Mouse (Mus musculus) kidney, embryonic 16.5 days (tissue): ENCODE results near the gene Man2a1. TPM values are rescaled to one million over a fixed set of nuclear protein-coding genes. Genes with fewer than 3 reads are reported as not detected.

ENCODE experiments used
- ATAC-seq: fragments of 200-750 bp; cut with Nextera tagmentation; 2 replicates; pipeline ENCODE4 v1.8.0; 2017; ENCODE audit warnings: moderate TSS enrichment; ENCODE audit not compliant: low FRiP score, low TSS enrichment
- H3K27ac ChIP-seq: fragments of 300-500 bp; sonication (generic); 2 replicates; pipeline ENCODE4 v1.5.1; 2014; ENCODE audit warnings: low read length
- H3K27me3 ChIP-seq: fragments of 300-500 bp; sonication (generic); 2 replicates; pipeline ENCODE4 v1.6.1; 2014; ENCODE audit warnings: low read length, control low read depth, mixed read lengths; ENCODE audit not compliant: insufficient read depth
- H3K36me3 ChIP-seq: fragments of 300-500 bp; sonication (generic); 2 replicates; pipeline ENCODE4 v1.6.1; 2014; ENCODE audit warnings: low read length, control low read depth, mixed read lengths; ENCODE audit not compliant: insufficient read depth
- H3K4me1 ChIP-seq: fragments of 300-500 bp; sonication (generic); 2 replicates; pipeline ENCODE4 v1.6.1; 2014; ENCODE audit warnings: low read length, control low read depth, mixed read lengths; ENCODE audit not compliant: insufficient read depth
- H3K4me2 ChIP-seq: fragments of 300-500 bp; sonication (generic); replicated peaks from 2 replicates; pipeline ENCODE4 v1.6.1; 2014; ENCODE audit warnings: low read depth, low read length
- H3K4me3 ChIP-seq: fragments of 300-500 bp; sonication (generic); 2 replicates; pipeline ENCODE4 v1.5.1; 2014; ENCODE audit warnings: mild to moderate bottlenecking, low read length
- H3K9ac ChIP-seq: fragments of 300-500 bp; sonication (generic); replicated peaks from 2 replicates; pipeline ENCODE4 v1.6.1; 2014; ENCODE audit warnings: low read length
- H3K9me3 ChIP-seq: fragments of 300-500 bp; sonication (generic); 2 replicates; pipeline ENCODE4 v1.6.1; 2016; ENCODE audit warnings: low read length, control low read depth
- WGBS: fragments of 180-500 bp; shearing (Covaris S2); extraction: QIAGEN DNeasy Blood & Tissue Kit; methylation state at CpG from one replicate; pipeline ENCODE4 v1.1.7; 2014; 5-methylcytosine and 5-hydroxymethylcytosine counted together
- polyA plus RNA-seq: library from polyadenylated mRNA; unstranded; fragments of >200 nt; fragmentation: Nextera tagmentation; extraction: Ambion mirVana; gene quantifications from 2 replicates; pipeline ENCODE4 v1.2.1, GENCODE M21; 2015

The Man2a1 gene
- polyA plus RNA-seq, result 7.3 and 9.1 TPM in 2 replicates

GRCm38 (mm10) chr17:64600372-64601090 lies at the start of gene Man2a1:
Gene Man2a1, plus strand, starts transcription at chr17:64600736.
- peak within 1 kb of the TSS; percentile 93 for H3K9ac ChIP-seq
- H3K4me3 ChIP-seq, result peak within 1 kb of the TSS; percentile 87
- H3K36me3 ChIP-seq, result no peaks in the 10 kb centered on the region
- H3K9me3 ChIP-seq, result no peaks in the 10 kb centered on the region
- ATAC-seq, result peak; percentile 95
- H3K27me3 ChIP-seq, result no peaks in the 10 kb centered on the region
- under 1% methylated on average over 43 of the region's 69 CpGs for WGBS
- H3K4me1 ChIP-seq, result peaks cover 39% of the 10 kb centered on the region
- H3K4me2 ChIP-seq, result peak within 1 kb of the TSS; percentile 74
- peak within 1 kb of the TSS; percentile 95 for H3K27ac ChIP-seq

GRCm38 (mm10) chr17:64553358-64553757 lies 47.2 kb upstream of the Man2a1 start:
- no peak for ATAC-seq
- Histone ChIP-seq H3K36me3 (no peaks in the 10 kb centered on the region), H3K4me2 (no peak overlapping the region), H3K9me3 (no peaks in the 10 kb centered on the region), H3K9ac (no peak overlapping the region), H3K4me3 (no peak overlapping the region), H3K4me1 (no peaks in the 10 kb centered on the region), H3K27ac (no peak overlapping the region), H3K27me3 (no peaks in the 10 kb centered on the region)
- 94% methylated on average over 10 of the region's 10 CpGs for WGBS

DNA sequence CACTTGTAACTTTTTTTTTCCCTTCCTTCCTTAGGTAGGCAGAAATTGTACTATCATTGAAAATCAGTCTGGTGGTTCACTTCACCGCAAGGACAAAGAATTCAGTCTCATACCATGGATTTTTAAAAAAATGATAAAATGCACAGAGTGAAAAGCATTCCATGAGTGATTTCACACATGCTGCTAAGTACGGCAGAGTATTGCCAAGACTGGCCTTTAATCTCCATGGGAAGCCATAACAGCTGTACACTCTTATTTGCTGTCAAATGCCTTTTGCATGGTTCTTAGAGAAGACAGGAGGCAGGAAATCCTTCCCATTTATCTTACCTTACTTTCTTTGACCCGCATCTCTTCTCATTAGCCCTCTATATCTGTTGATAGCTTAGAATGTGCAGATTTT lies 45.6 kb upstream of the Man2a1 start:
- no peak overlapping the region for H3K27ac ChIP-seq
- H3K4me1 ChIP-seq, result peaks cover 6% of the 10 kb centered on the region; the same call in 1 of the 2 replicates
- no peak overlapping the region for H3K4me3 ChIP-seq
- no peak for ATAC-seq
- no peak overlapping the region for H3K4me2 ChIP-seq
- H3K9ac ChIP-seq, result no peak overlapping the region
- no peaks in the 10 kb centered on the region for H3K36me3 ChIP-seq
- WGBS, result 80% methylated on average over 3 of the region's 3 CpGs
- H3K27me3 ChIP-seq, result no peaks in the 10 kb centered on the region
- H3K9me3 ChIP-seq, result no peaks in the 10 kb centered on the region

DNA sequence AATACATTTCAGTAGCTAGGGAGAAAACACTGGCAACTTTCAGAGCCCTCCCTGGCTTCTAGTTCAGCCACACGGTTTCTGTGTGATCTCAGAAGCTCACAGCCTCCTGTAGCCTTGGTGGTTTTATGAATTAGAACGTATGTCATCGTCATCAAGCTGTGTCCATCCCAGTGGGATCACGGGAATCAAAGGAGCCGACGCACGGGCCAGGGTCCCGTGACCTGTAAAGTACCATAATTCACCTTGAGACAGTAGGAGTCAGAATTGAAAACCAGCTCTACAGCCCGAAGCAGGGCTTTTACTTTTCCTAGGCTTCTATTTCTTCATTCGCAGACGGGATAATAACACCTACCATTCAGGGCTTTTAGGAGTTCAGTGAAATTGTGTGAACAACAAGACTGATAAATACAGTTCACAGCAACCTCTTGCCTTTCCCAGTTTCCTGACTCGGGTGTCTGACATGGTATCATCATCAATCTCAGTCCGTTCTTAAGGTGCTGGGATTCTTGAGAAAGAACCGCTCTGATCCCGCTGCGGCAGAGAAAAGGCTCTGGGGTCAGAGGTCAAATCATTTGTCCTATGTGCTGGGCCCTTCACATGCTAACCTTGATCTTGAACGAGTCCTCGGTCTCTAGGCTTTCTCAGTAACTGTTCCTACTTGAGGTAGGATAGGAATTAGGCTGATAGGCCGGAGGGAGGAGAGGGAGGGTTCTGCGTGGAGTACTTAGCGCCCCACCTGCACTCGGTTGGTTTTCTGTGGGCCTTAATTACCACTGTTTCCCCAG lies 43.7 kb upstream of the Man2a1 start:
- Histone ChIP-seq H3K4me1 (peaks cover 6% of the 10 kb centered on the region; the same call in 1 of the 2 replicates), H3K27ac (no peak overlapping the region), H3K27me3 (no peaks in the 10 kb centered on the region), H3K4me2 (no peak overlapping the region), H3K4me3 (no peak overlapping the region), H3K9me3 (no peaks in the 10 kb centered on the region), H3K36me3 (no peaks in the 10 kb centered on the region), H3K9ac (no peak overlapping the region)
- 81% methylated on average over 22 of the region's 22 CpGs for WGBS
- no peak for ATAC-seq

- Histone ChIP-seq H3K36me3 (no peaks in the 10 kb centered on the region), H3K4me2 (peak overlapping the region; percentile 10; the same call in 1 of the 2 replicates), H3K27me3 (no peaks in the 10 kb centered on the region), H3K9ac (no peak overlapping the region), H3K4me3 (no peak overlapping the region), H3K4me1 (peaks cover 6% of the 10 kb centered on the region; the same call in 1 of the 2 replicates), H3K27ac (0 out of 2 replicates have a peak overlapping the region, but pooled peaks have one; percentile 2), H3K9me3 (no peaks in the 10 kb centered on the region)
- peak; percentile 87 for ATAC-seq
- WGBS, result 1% methylated on average over 4 of the region's 4 CpGs
These were observed 41.5 kb upstream of the Man2a1 start for GRCm38 (mm10) chr17:64558994-64559540.

- 55% methylated on average over 6 of the region's 6 CpGs for WGBS
- H3K4me3 ChIP-seq, result no peak overlapping the region
- no peaks in the 10 kb centered on the region for H3K27me3 ChIP-seq
- no peaks in the 10 kb centered on the region for H3K36me3 ChIP-seq
- H3K9ac ChIP-seq, result no peak overlapping the region
- H3K27ac ChIP-seq, result no peak overlapping the region
- no peaks in the 10 kb centered on the region for H3K4me1 ChIP-seq
- ATAC-seq, result no peak
- H3K9me3 ChIP-seq, result no peaks in the 10 kb centered on the region
- H3K4me2 ChIP-seq, result no peak overlapping the region
These were observed 34.1 kb upstream of the Man2a1 start for GRCm38 (mm10) chr17:64566435-64566834.

GRCm38 (mm10) chr17:64567546-64567945 lies 33.0 kb upstream of the Man2a1 start:
- ATAC-seq, result no peak
- Histone ChIP-seq H3K27ac (no peak overlapping the region), H3K27me3 (no peaks in the 10 kb centered on the region), H3K9me3 (no peaks in the 10 kb centered on the region), H3K4me2 (no peak overlapping the region), H3K9ac (no peak overlapping the region), H3K36me3 (no peaks in the 10 kb centered on the region), H3K4me3 (no peak overlapping the region), H3K4me1 (no peaks in the 10 kb centered on the region)
- 88% methylated on average over 3 of the region's 3 CpGs for WGBS

DNA sequence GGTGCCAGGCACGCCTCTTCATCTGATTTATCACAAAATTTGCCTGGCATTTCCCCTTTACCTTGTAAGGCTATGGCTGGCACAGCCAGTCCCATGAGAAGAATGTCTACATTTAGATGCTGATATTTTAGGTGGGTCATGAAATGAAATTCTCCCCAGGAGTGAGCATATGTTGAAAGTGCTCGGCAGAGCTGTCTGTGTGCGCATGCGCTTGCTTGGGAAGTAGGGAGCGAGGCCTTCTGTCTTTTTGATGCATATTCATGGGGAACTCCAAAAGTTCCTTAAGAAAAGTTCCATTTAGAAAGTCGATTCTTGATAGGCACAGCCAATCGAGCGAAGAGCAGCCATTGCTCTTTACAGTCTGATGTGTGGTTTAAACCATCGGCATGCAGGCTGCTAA lies 26.6 kb upstream of the Man2a1 start:
- Histone ChIP-seq H3K27ac (no peak overlapping the region), H3K9me3 (no peaks in the 10 kb centered on the region), H3K4me2 (no peak overlapping the region), H3K4me1 (no peaks in the 10 kb centered on the region), H3K27me3 (no peaks in the 10 kb centered on the region), H3K9ac (no peak overlapping the region), H3K36me3 (no peaks in the 10 kb centered on the region), H3K4me3 (no peak overlapping the region)
- WGBS, result 97% methylated on average over 9 of the region's 9 CpGs
- ATAC-seq, result no peak

GRCm38 (mm10) chr17:64575240-64575639 lies 25.3 kb upstream of the Man2a1 start:
- WGBS, result 81% methylated on average over 6 of the region's 6 CpGs
- no peaks in the 10 kb centered on the region for H3K27me3 ChIP-seq
- H3K27ac ChIP-seq, result no peak overlapping the region
- H3K9me3 ChIP-seq, result no peaks in the 10 kb centered on the region
- ATAC-seq, result no peak
- H3K4me2 ChIP-seq, result no peak overlapping the region
- H3K4me1 ChIP-seq, result no peaks in the 10 kb centered on the region
- no peak overlapping the region for H3K9ac ChIP-seq
- no peaks in the 10 kb centered on the region for H3K36me3 ChIP-seq
- H3K4me3 ChIP-seq, result no peak overlapping the region
